Mouse (Mus musculus) MEL (cell line): ENCODE results near the gene Bmf. TPM values are rescaled to one million over a fixed set of nuclear protein-coding genes. Genes with fewer than 3 reads are reported as not detected.

Experiments
- DNase-seq: peaks from one replicate; pipeline ENCODE4 v3.0.0; 2011; ENCODE audit warnings: low read depth, low spot score
- H3K27ac ChIP-seq: 2 replicates; pipeline ENCODE4 v1.5.1; 2012; ENCODE audit warnings: low read depth, mild to moderate bottlenecking, control low read depth, low read length, moderate library complexity; ENCODE audit not compliant: control insufficient read depth
- H3K27me3 ChIP-seq, 2 experiments: fragments of 150-350 bp in 1 of 2; sonication (generic) in 1 of 2; 2 replicates each; pipeline ENCODE4 v1.6.1; 2012; ENCODE audit warnings: low read length in 2 of 2, mild to moderate bottlenecking in 2 of 2, improper control_type of control experiment in 1 of 2, moderate library complexity in 1 of 2; ENCODE audit not compliant: insufficient read depth in 2 of 2, control insufficient read depth in 1 of 2
- H3K36me3 ChIP-seq, 2 experiments: 2 replicates each; pipeline ENCODE4 v1.6.1; 2012 to 2014; ENCODE audit warnings: low read length in 2 of 2, improper control_type of control experiment in 1 of 2, inconsistent platforms in 1 of 2, mild to moderate bottlenecking in 1 of 2; ENCODE audit not compliant: insufficient read depth in 2 of 2, control insufficient read depth in 1 of 2
- H3K4me1 ChIP-seq, 2 experiments: fragments of 150-350 bp in 1 of 2; sonication (generic) in 1 of 2; 2 replicates each; pipeline ENCODE4 v1.6.1; 2012; ENCODE audit warnings: low read length in 2 of 2, improper control_type of control experiment in 1 of 2, mild to moderate bottlenecking in 1 of 2; ENCODE audit not compliant: insufficient read depth in 2 of 2, control insufficient read depth in 1 of 2
- H3K4me3 ChIP-seq, 2 experiments: fragments of 150-350 bp in 1 of 2; sonication (generic) in 1 of 2; 2 replicates each; pipeline ENCODE4 v1.5.1; 2012; ENCODE audit warnings: low read depth in 2 of 2, low read length in 2 of 2, mild to moderate bottlenecking in 2 of 2, moderate library complexity in 2 of 2, control low read depth in 1 of 2, improper control_type of control experiment in 1 of 2; ENCODE audit not compliant: control insufficient read depth in 1 of 2, insufficient read depth in 1 of 2
- H3K79me2 ChIP-seq: 2 replicates; pipeline ENCODE4 v1.6.1; 2012; ENCODE audit warnings: mild to moderate bottlenecking, low read length, moderate library complexity; ENCODE audit not compliant: control insufficient read depth, poor library complexity, insufficient read depth
- H3K9ac ChIP-seq: 2 replicates; pipeline ENCODE4 v1.6.1; 2012; ENCODE audit warnings: low read depth, mild to moderate bottlenecking, control low read depth, low read length, moderate library complexity; ENCODE audit not compliant: control insufficient read depth, poor library complexity, severe bottlenecking
- H3K9me3 ChIP-seq: fragments of 150-350 bp; sonication (generic); replicated peaks from 2 replicates; pipeline ENCODE4 v1.6.1; 2012; ENCODE audit warnings: mild to moderate bottlenecking, low read length, improper control_type of control experiment, moderate library complexity; ENCODE audit not compliant: insufficient read depth
- CHD1 ChIP-seq: IDR thresholded peaks from 2 replicates; pipeline ENCODE4 v1.6.1; 2012; ENCODE audit warnings: low read depth, mild to moderate bottlenecking, inconsistent platforms, low read length, improper control_type of control experiment
- CTCF ChIP-seq, 3 experiments: IDR thresholded peaks in 2 of 3; conservative IDR thresholded peaks in 1 of 3; 2 replicates each; pipeline ENCODE4 v1.5.1; 2011 to 2012; ENCODE audit warnings: low read length in 3 of 3, low read depth in 2 of 3, mild to moderate bottlenecking in 2 of 3, improper control_type of control experiment in 1 of 3, inconsistent platforms in 1 of 3, mixed read lengths in 1 of 3, moderate library complexity in 1 of 3; ENCODE audit not compliant: control insufficient read depth in 1 of 3, insufficient read depth in 1 of 3, poor library complexity in 1 of 3, severe bottlenecking in 1 of 3
- GATA1 ChIP-seq: IDR thresholded peaks from 2 replicates; pipeline ENCODE4 v1.6.1; 2011; ENCODE audit warnings: low read depth, low read length, improper control_type of control experiment
- KAT2A ChIP-seq: conservative IDR thresholded peaks from 2 replicates; pipeline ENCODE4 v1.6.1; 2012; ENCODE audit warnings: low read depth, low read length, improper control_type of control experiment, inconsistent platforms
- MAFK ChIP-seq: IDR thresholded peaks from 2 replicates; pipeline ENCODE4 v1.6.1; 2011; ENCODE audit warnings: low read depth, mild to moderate bottlenecking, low read length, improper control_type of control experiment, borderline replicate concordance
- MAX ChIP-seq: IDR thresholded peaks from 2 replicates; pipeline ENCODE4 v1.6.1; 2011; ENCODE audit warnings: low read length, improper control_type of control experiment
- MAZ ChIP-seq: IDR thresholded peaks from 2 replicates; pipeline ENCODE4 v1.6.1; 2012; ENCODE audit warnings: low read depth, mild to moderate bottlenecking, inconsistent platforms, low read length, improper control_type of control experiment
- NRF1 ChIP-seq: IDR thresholded peaks from 2 replicates; pipeline ENCODE4 v1.6.1; 2014; ENCODE audit warnings: low read depth, mild to moderate bottlenecking, inconsistent platforms, low read length, improper control_type of control experiment, moderate library complexity; ENCODE audit not compliant: poor library complexity, insufficient read depth, severe bottlenecking
- POLR2A ChIP-seq, 2 experiments: IDR thresholded peaks; 2 replicates each; pipeline ENCODE4 v1.6.1; 2011 to 2012; ENCODE audit warnings: low read length in 2 of 2, mild to moderate bottlenecking in 2 of 2, control low read depth in 1 of 2, improper control_type of control experiment in 1 of 2, low read depth in 1 of 2, moderate library complexity in 1 of 2; ENCODE audit not compliant: control insufficient read depth in 1 of 2, insufficient read depth in 1 of 2, poor library complexity in 1 of 2
- POLR2AphosphoS5 ChIP-seq: IDR thresholded peaks from 2 replicates; pipeline ENCODE4 v1.6.1; 2012; ENCODE audit warnings: low read depth, borderline replicate concordance, mild to moderate bottlenecking, inconsistent platforms, low read length, moderate library complexity, mixed read lengths
- TAL1 ChIP-seq: IDR thresholded peaks from 2 replicates; pipeline ENCODE4 v1.6.1; 2012; ENCODE audit warnings: mild to moderate bottlenecking, inconsistent platforms, low read length, moderate library complexity, mixed read lengths
- TBP ChIP-seq: IDR thresholded peaks from 2 replicates; pipeline ENCODE4 v1.8.0; 2011; ENCODE audit warnings: low read depth, low read length, improper control_type of control experiment
- ZC3H11A ChIP-seq: IDR thresholded peaks from 2 replicates; pipeline ENCODE4 v1.6.1; 2012; ENCODE audit warnings: low read depth, mild to moderate bottlenecking, inconsistent platforms, low read length, improper control_type of control experiment
- ZMIZ1 ChIP-seq: IDR thresholded peaks from 2 replicates; pipeline ENCODE4 v1.6.1; 2012; ENCODE audit warnings: low read depth, mild to moderate bottlenecking, inconsistent platforms, low read length, improper control_type of control experiment, moderate library complexity
- ZNF384 ChIP-seq: IDR thresholded peaks from 2 replicates; pipeline ENCODE4 v1.6.1; 2012; ENCODE audit warnings: low read depth, mild to moderate bottlenecking, inconsistent platforms, low read length, improper control_type of control experiment
- polyA plus RNA-seq, 2 experiments: library from polyadenylated mRNA; stranded (reverse) in 1 of 2; unstranded in 1 of 2; fragments of >175 nt in 1 of 2; fragments of >200 nt in 1 of 2; gene quantifications; 2 replicates each; pipeline versions ENCODE4 v1.2.1 to v1.2.4; 2012; ENCODE audit warnings: low replicate concordance in 2 of 2, low read depth in 1 of 2; ENCODE audit not compliant: insufficient read length in 2 of 2, insufficient read depth in 1 of 2, missing spikeins in 1 of 2
- total RNA-seq: library from RNA; depleted of rRNA; stranded (reverse); fragments of 300-350 nt; gene quantifications from 2 replicates; pipeline ENCODE4 v1.2.3, GENCODE M21; 2012

The Bmf gene
- total and polyA plus RNA-seq, 3 experiments: 0.39 to 0.50 TPM; not detected in 1

DNA sequence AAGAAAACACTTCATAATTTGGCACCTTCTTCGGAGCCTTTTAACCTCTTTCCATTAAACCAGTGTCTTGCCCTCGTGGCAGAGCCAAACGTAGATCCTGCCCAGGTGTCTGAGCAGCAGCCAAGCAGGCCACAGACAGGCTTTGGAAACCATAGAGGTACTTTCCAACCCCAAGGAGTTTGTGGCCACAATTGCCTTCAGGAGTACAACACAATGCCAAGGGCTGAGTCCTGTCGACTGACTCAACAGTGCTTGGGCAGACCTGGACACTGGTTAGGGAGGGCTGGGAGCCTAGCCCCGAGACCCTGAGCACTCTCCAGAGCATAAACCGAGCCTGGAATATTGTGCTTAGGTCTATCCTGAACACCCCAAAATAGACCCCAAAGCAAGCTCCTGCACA, 13.4 kb downstream of the Bmf start:
- H3K27ac ChIP-seq: no peak overlapping the region
- H3K9me3 ChIP-seq: no peaks in the 10 kb centered on the region
- H3K4me3 ChIP-seq: no peak overlapping the region
- H3K27me3 ChIP-seq: no peaks in the 10 kb centered on the region
- no peaks in the 10 kb centered on the region for H3K79me2 ChIP-seq
- 0 out of 4 replicates have a peak, but pooled peaks cover 0 to 4% of the 10 kb centered on the region in 2 experiments for H3K4me1 ChIP-seq
- no peak for TF ChIP-seq TAL1
- no peak for TF ChIP-seq ZNF384
- no peak overlapping the region for H3K9ac ChIP-seq
- DNase-seq: no peak
- no peaks in the 10 kb centered on the region; a peak in 1 of 4 replicates for H3K36me3 ChIP-seq

- Histone ChIP-seq H3K27me3 (no peaks in the 10 kb centered on the region; a peak in 1 of 4 replicates), H3K9me3 (no peaks in the 10 kb centered on the region), H3K79me2 (no peaks in the 10 kb centered on the region), H3K36me3 (no peaks in the 10 kb centered on the region), H3K9ac (no peak overlapping the region), H3K4me3 (no peak overlapping the region), H3K4me1 (no peaks in the 10 kb centered on the region), H3K27ac (no peak overlapping the region)
- no peak for DNase-seq
- TF ChIP-seq MAFK (no peak), MAX (no peak), POLR2A (IDR thresholded peaks at IDR 0.05; ENCODE audit: control insufficient read depth in 1 of 2, insufficient read depth in 1 of 2, low read depth in 1 of 2, low read length in 2 of 2, poor library complexity in 1 of 2) (no peak), CTCF (IDR thresholded peaks at IDR 0.05 in 2 of 3, conservative IDR thresholded peaks at IDR 0.05 in 1 of 3; ENCODE audit: control insufficient read depth in 1 of 3, insufficient read depth in 1 of 3, low read depth in 2 of 3, low read length in 3 of 3, poor library complexity in 1 of 3, severe bottlenecking in 1 of 3) (no peak), TBP (no peak), NRF1 (no peak), POLR2AphosphoS5 (no peak), ZC3H11A (no peak), KAT2A (no peak), GATA1 (no peak), MAZ (no peak), CHD1 (no peak), ZMIZ1 (no peak)
Observed at GRCm38 (mm10) chr2:118533969-118534368, 15.5 kb downstream of the Bmf start.
